Mouse (Mus musculus) cortical plate, adult 2 months (tissue): ENCODE results near the gene D430019H16Rik.

Experiments
- CTCF ChIP-seq: fragments of 200-500 bp; IDR thresholded peaks from 2 replicates; pipeline ENCODE4 v1.5.1; 2011; ENCODE audit warnings: mild to moderate bottlenecking, control low read depth, low read length; ENCODE audit not compliant: insufficient read depth; ENCODE audit errors: extremely low read depth
- POLR2A ChIP-seq: fragments of 200-500 bp; IDR thresholded peaks from 2 replicates; pipeline ENCODE4 v1.6.1; 2011; ENCODE audit warnings: mild to moderate bottlenecking, low read length, control low read depth; ENCODE audit not compliant: insufficient read depth; ENCODE audit errors: extremely low read depth

DNA sequence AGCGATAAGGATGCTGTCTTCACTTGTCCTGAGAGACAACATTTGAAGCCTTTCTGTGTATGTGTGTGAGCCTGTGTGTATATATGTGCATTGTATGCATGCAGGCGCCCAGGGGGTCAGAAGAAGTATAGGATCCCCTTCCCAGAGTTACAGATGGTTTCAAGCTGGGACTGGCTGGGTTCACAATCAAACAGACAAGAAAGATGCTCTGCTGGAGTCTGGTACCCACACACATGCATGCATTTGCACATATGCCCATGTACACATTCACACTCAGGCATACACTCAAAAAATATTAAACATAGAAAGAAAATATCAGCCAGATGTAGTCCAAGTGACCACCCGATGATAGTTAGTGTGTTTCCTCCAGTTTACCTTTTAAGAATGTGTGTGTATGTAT lies 88.9 kb downstream of the D430019H16Rik start:
- no peak for TF ChIP-seq CTCF
- no peak for TF ChIP-seq POLR2A
